Comparison of ENCODE assay signal across 9 mouse cellular contexts in genomic region chr5:122439400-122440094, GRCm38 (mm10). TPM values are rescaled to one million over a fixed set of nuclear protein-coding genes. Genes with fewer than 3 reads are reported as not detected.
A peak's percentile ranks its signal among the peaks of the same experiment; 100 is the strongest.
DNase-seq lines count a peak whose midpoint lies in the region; ATAC-seq and TF ChIP-seq lines count a peak whose summit lies in the region.
"Had no signal": no experiment of that assay in that cellular context is flagged by ENCODE, and none has a peak within 500 bp of the region (broad histone marks: within the 10 kb centered on the region; RNA-seq: fewer than 3 reads in every experiment).

No protein-coding gene starts in this region.

- H3K27ac ChIP-seq in liver, embryonic 13.5 days, result 0 out of 2 replicates have a peak overlapping the region, but pooled peaks have one; percentile 0
- no peak overlapping the region for H3K27ac ChIP-seq in liver, embryonic 12.5 days
- peak overlapping the region; percentile 74 for H3K27ac ChIP-seq in kidney, postnatal 0 days
- H3K27ac ChIP-seq in forebrain, embryonic 14.5 days (ENCODE audit: low read depth, low read length), result no peak overlapping the region

- no peaks in the 10 kb centered on the region for H3K9me3 ChIP-seq in liver, embryonic 13.5 days (replicated peaks)
- no peaks in the 10 kb centered on the region for H3K9me3 ChIP-seq in liver, embryonic 12.5 days (replicated peaks)
- no peaks in the 10 kb centered on the region for H3K9me3 ChIP-seq in kidney, postnatal 0 days (replicated peaks; ENCODE audit: low read length)
- H3K9me3 ChIP-seq in forebrain, embryonic 14.5 days (replicated peaks; ENCODE audit: control insufficient read depth, low read length), result no peaks in the 10 kb centered on the region

- no peak overlapping the region for H3ac ChIP-seq in myocyte (ENCODE audit: control insufficient read depth, insufficient read length)

- peaks cover 100% of the 10 kb centered on the region for H3K36me3 ChIP-seq in liver, embryonic 13.5 days
- peaks cover 100% of the 10 kb centered on the region for H3K36me3 ChIP-seq in liver, embryonic 12.5 days
- H3K36me3 ChIP-seq in kidney, postnatal 0 days (ENCODE audit: insufficient read depth, low read length), result peaks cover 77% of the 10 kb centered on the region
- H3K36me3 ChIP-seq in myocyte (ENCODE audit: control insufficient read depth, insufficient read depth), result peaks cover 24% of the 10 kb centered on the region
- peaks cover 100% of the 10 kb centered on the region for H3K36me3 ChIP-seq in forebrain, embryonic 14.5 days (ENCODE audit: control insufficient read depth, insufficient read depth, low read length)

- DNase-seq in adrenal gland, adult 2 months, result peak; percentile 55
- no peak for DNase-seq in adrenal gland, adult 8-10 months
- no peak for DNase-seq in liver, embryonic 13.5 days
- DNase-seq in kidney, postnatal 0 days (ENCODE audit: low spot score), result peak; percentile 82
- no peak for DNase-seq in forebrain, embryonic 14.5 days (ENCODE audit: low spot score)
- DNase-seq in right cerebral cortex, postnatal 4 days, result no peak
- DNase-seq: right cerebral cortex, adult 18-20 months had no signal

- no peak overlapping the region for H3K4me3 ChIP-seq in liver, embryonic 13.5 days (replicated peaks)
- H3K4me3 ChIP-seq in liver, embryonic 12.5 days, result no peak overlapping the region
- H3K4me3 ChIP-seq in kidney, postnatal 0 days (replicated peaks; ENCODE audit: low read depth, low read length), result no peak overlapping the region
- H3K4me3 ChIP-seq in myocyte, result no peak overlapping the region
- no peak overlapping the region for H3K4me3 ChIP-seq in forebrain, embryonic 14.5 days (ENCODE audit: low read depth, low read length)

- no peak for TF ChIP-seq POLR2A in myocyte (IDR thresholded peaks at IDR 0.05; ENCODE audit: insufficient read length, low read depth)

- no peaks in the 10 kb centered on the region for H3K27me3 ChIP-seq in liver, embryonic 13.5 days
- H3K27me3 ChIP-seq in liver, embryonic 12.5 days (replicated peaks), result no peaks in the 10 kb centered on the region
- H3K27me3 ChIP-seq in kidney, postnatal 0 days (ENCODE audit: insufficient read depth, low read length), result no peaks in the 10 kb centered on the region
- H3K27me3 ChIP-seq in myocyte (ENCODE audit: control insufficient read depth, insufficient read depth, insufficient read length), result no peaks in the 10 kb centered on the region
- no peaks in the 10 kb centered on the region for H3K27me3 ChIP-seq in forebrain, embryonic 14.5 days (replicated peaks; ENCODE audit: control insufficient read depth, insufficient read depth, low read length)

- H3K9ac ChIP-seq in liver, embryonic 13.5 days, result no peak overlapping the region
- no peak overlapping the region for H3K9ac ChIP-seq in liver, embryonic 12.5 days
- H3K9ac ChIP-seq in kidney, postnatal 0 days (ENCODE audit: low read depth, low read length), result no peak overlapping the region
- H3K9ac ChIP-seq in forebrain, embryonic 14.5 days (ENCODE audit: low read length), result no peak overlapping the region

- no peak overlapping the region for H3K4me2 ChIP-seq in liver, embryonic 13.5 days
- no peak overlapping the region for H3K4me2 ChIP-seq in liver, embryonic 12.5 days
- no peak overlapping the region for H3K4me2 ChIP-seq in kidney, postnatal 0 days (ENCODE audit: low read length)
- no peak overlapping the region for H3K4me2 ChIP-seq in myocyte (ENCODE audit: low read depth)
- no peak overlapping the region for H3K4me2 ChIP-seq in forebrain, embryonic 14.5 days (ENCODE audit: low read length)

- H3K4me1 ChIP-seq in liver, embryonic 13.5 days (replicated peaks), result no peaks in the 10 kb centered on the region
- no peaks in the 10 kb centered on the region for H3K4me1 ChIP-seq in liver, embryonic 12.5 days
- no peaks in the 10 kb centered on the region for H3K4me1 ChIP-seq in kidney, postnatal 0 days (replicated peaks; ENCODE audit: insufficient read depth, low read length)
- H3K4me1 ChIP-seq in forebrain, embryonic 14.5 days (ENCODE audit: control insufficient read depth, insufficient read depth, low read length), result no peaks in the 10 kb centered on the region

- ATAC-seq in liver, embryonic 13.5 days (ENCODE audit: low read depth), result no peak
- ATAC-seq in liver, embryonic 12.5 days, result no peak
- peak; percentile 34; the same call in 1 of the 2 replicates for ATAC-seq in kidney, postnatal 0 days (replicated peaks; ENCODE audit: low FRiP score, low read depth)
- no peak for ATAC-seq in forebrain, embryonic 14.5 days

- no peak for TF ChIP-seq CTCF in kidney, postnatal 0 days (IDR thresholded peaks at IDR 0.05; ENCODE audit: low read depth)

- WGBS in liver, embryonic 13.5 days (ENCODE audit: insufficient replicate concordance), result 89% methylated on average over 19 of the region's 19 CpGs
- 88% methylated on average over 19 of the region's 19 CpGs for WGBS in liver, embryonic 12.5 days (ENCODE audit: insufficient replicate concordance)
- WGBS in kidney, postnatal 0 days, result 69% methylated on average over 19 of the region's 19 CpGs
- WGBS in forebrain, embryonic 14.5 days, result 92% methylated on average over 19 of the region's 19 CpGs

- no peaks in the 10 kb centered on the region for H3K79me2 ChIP-seq in myocyte (ENCODE audit: control insufficient read depth, insufficient read depth)

TF ChIP-seq in myocyte, 11 proteins besides CTCF, POLR2A, EP300 and RAD21:
- TF ChIP-seq TCF12 (IDR thresholded peaks at IDR 0.05; ENCODE audit: insufficient read depth, poor library complexity, severe bottlenecking) (peak; percentile 76), MYOG (IDR thresholded peaks at IDR 0.05; ENCODE audit: control insufficient read depth in 1 of 3, insufficient read depth in 1 of 3, insufficient read length in 2 of 3, low read depth in 2 of 3) (peak; percentile 92 to 99 (median 99)), MYOD1 (IDR thresholded peaks at IDR 0.05; ENCODE audit: control insufficient read depth in 1 of 3, insufficient read length in 2 of 3, low read depth in 2 of 3) (peak; percentile 48 to 98 (median 97)), SRF (IDR thresholded peaks at IDR 0.05; ENCODE audit: control insufficient read depth, insufficient read length, low read depth) (no peak), TCF3 (IDR thresholded peaks at IDR 0.05; ENCODE audit: insufficient read length, low read depth) (peak; percentile 96)

RNA-seq across cellular contexts. Expression of gene Anapc7, which starts 18.1 kb away (rescaled TPM):
- total RNA-seq in adrenal gland, adult 2 months (2021), result 10 to 100 TPM; 42.0 to 46.8 TPM
- 41.5 and 42.8 TPM in 2 replicates for polyA plus RNA-seq in adrenal gland, adult 2 months (2012; rRNA removed)
- total RNA-seq in adrenal gland, adult 8-10 months (2022), result 10 to 100 TPM; 49.1 to 59.5 (median 55.4) TPM
- polyA plus RNA-seq in liver, embryonic 13.5 days (2015; fragmentation: Nextera tagmentation; extraction: Ambion mirVana), result 18.4 and 18.9 TPM in 2 replicates
- 23.3 and 23.9 TPM in 2 replicates for polyA plus RNA-seq in liver, embryonic 12.5 days (2016; fragmentation: Nextera tagmentation; extraction: Ambion mirVana)
- 37.5 and 42.0 TPM in 2 replicates for polyA plus RNA-seq in kidney, postnatal 0 days (2015; fragmentation: Nextera tagmentation; extraction: Ambion mirVana)
- 62.7 TPM for polyA plus RNA-seq in myocyte (2012; fragmentation: generic; extraction: Trizol)
- 33.1 and 37.3 TPM in 2 replicates for polyA plus RNA-seq in forebrain, embryonic 14.5 days (2014; fragmentation: Nextera tagmentation; extraction: Ambion mirVana)

RNA-seq across cellular contexts. Expression of gene Arpc3, which starts 47.9 kb away (rescaled TPM):
- 100 to 1,000 TPM; 250 to 287 TPM for total RNA-seq in adrenal gland, adult 2 months (2021)
- 103 and 112 TPM in 2 replicates for polyA plus RNA-seq in adrenal gland, adult 2 months (2012; rRNA removed)
- 100 to 1,000 TPM; 189 to 253 (median 205) TPM for total RNA-seq in adrenal gland, adult 8-10 months (2022)
- polyA plus RNA-seq in liver, embryonic 13.5 days (2015; fragmentation: Nextera tagmentation; extraction: Ambion mirVana), result 103 and 115 TPM in 2 replicates
- polyA plus RNA-seq in liver, embryonic 12.5 days (2016; fragmentation: Nextera tagmentation; extraction: Ambion mirVana), result 101 and 103 TPM in 2 replicates
- polyA plus RNA-seq in kidney, postnatal 0 days (2015; fragmentation: Nextera tagmentation; extraction: Ambion mirVana), result 136 and 141 TPM in 2 replicates
- polyA plus RNA-seq in myocyte (2012; fragmentation: generic; extraction: Trizol), result 217 TPM
- 95.5 and 119 TPM in 2 replicates for polyA plus RNA-seq in forebrain, embryonic 14.5 days (2014; fragmentation: Nextera tagmentation; extraction: Ambion mirVana)

Comparison
In these comparisons a context has a peak if more than half of its experiments do, and no peak if none do; other contexts are left out.
1. DNase-seq: peak in adrenal gland, adult 2 months (single experiment) and kidney, postnatal 0 days (single experiment); none in adrenal gland, adult 8-10 months (single experiment), liver, embryonic 13.5 days (single experiment), forebrain, embryonic 14.5 days (single experiment) and right cerebral cortex, postnatal 4 days (single experiment).
2. H3K27ac ChIP-seq: peak in liver, embryonic 13.5 days (single experiment) and kidney, postnatal 0 days (single experiment); none in liver, embryonic 12.5 days (single experiment) and forebrain, embryonic 14.5 days (single experiment).